Mouse (Mus musculus) neutrophil, adult 5-6 weeks (primary cell): ENCODE measurements at regions not wholly inside any gene's neighbourhood (a gene's known extent, or its start where the extent isn't known, plus 50 kb on each side); places are given as distances from the start of the nearest gene placed in this dataset.

Source experiments
- ATAC-seq: fragments of 151-379, 151-347 bp; 2 replicates; pipeline ENCODE4 v1.8.0; 2017; ENCODE audit warnings: mild to moderate bottlenecking, moderate TSS enrichment; ENCODE audit not compliant: insufficient number of reproducible peaks, poor library complexity, low FRiP score, severe bottlenecking; ENCODE audit errors: extremely low read depth

- no peak for ATAC-seq
Measured at GRCm38 (mm10) chr3:17794251-17795061, 153.8 kb upstream of the Cypt12 start.

GRCm38 (mm10) chr3:17795271-17796260 is 152.6 kb upstream of the Cypt12 start:
- ATAC-seq: no peak

GRCm38 (mm10) chr3:17796766-17797165 is 151.4 kb upstream of the Cypt12 start:
- ATAC-seq: no peak

GRCm38 (mm10) chr3:17798399-17798798 is 149.8 kb upstream of the Cypt12 start:
- ATAC-seq: no peak

GRCm38 (mm10) chr3:17799120-17799519 is 149.1 kb upstream of the Cypt12 start:
- no peak for ATAC-seq

GRCm38 (mm10) chr3:17800810-17801209 is 147.4 kb upstream of the Cypt12 start:
- no peak for ATAC-seq

- ATAC-seq: no peak
Measured at GRCm38 (mm10) chr3:17801479-17801878, 146.7 kb upstream of the Cypt12 start.

- ATAC-seq: no peak
Measured at GRCm38 (mm10) chr3:17805185-17805584, 143.0 kb upstream of the Cypt12 start.

GRCm38 (mm10) chr3:17811290-17811689 is 136.9 kb upstream of the Cypt12 start:
- ATAC-seq: no peak

GRCm38 (mm10) chr3:17824201-17824600 is 124.0 kb upstream of the Cypt12 start:
- no peak for ATAC-seq

GRCm38 (mm10) chr3:17824662-17825061 is 123.5 kb upstream of the Cypt12 start:
- no peak for ATAC-seq

GRCm38 (mm10) chr3:17825254-17825890 is 122.8 kb upstream of the Cypt12 start:
- no peak for ATAC-seq

GRCm38 (mm10) chr3:17834706-17835105 is 113.5 kb upstream of the Cypt12 start:
- no peak for ATAC-seq

GRCm38 (mm10) chr3:17847609-17848008 is 100.6 kb upstream of the Cypt12 start:
- no peak for ATAC-seq

- ATAC-seq: no peak
Measured at GRCm38 (mm10) chr3:17848181-17848580, 100.0 kb upstream of the Cypt12 start.

- ATAC-seq: no peak
Measured at GRCm38 (mm10) chr3:17862367-17862766, 85.8 kb upstream of the Cypt12 start.

- no peak for ATAC-seq
Measured at GRCm38 (mm10) chr3:17865112-17865511, 83.1 kb upstream of the Cypt12 start.

GRCm38 (mm10) chr3:17870895-17871482 is 77.2 kb upstream of the Cypt12 start:
- ATAC-seq: no peak

GRCm38 (mm10) chr3:17895869-17896268 is 52.3 kb upstream of the Cypt12 start:
- ATAC-seq: no peak
